Mouse (Mus musculus) limb, embryonic 11.5 days (tissue): Measurements from ENCODE around the gene Slc19a1. TPM values are rescaled to one million over a fixed set of nuclear protein-coding genes. Genes with fewer than 3 reads are reported as not detected.

Source experiments
- ATAC-seq: fragments of 200-750 bp; cut with Nextera tagmentation; 2 replicates; pipeline ENCODE4 v1.8.0; 2017; ENCODE audit warnings: low read depth; ENCODE audit not compliant: insufficient number of reproducible peaks, low FRiP score, low TSS enrichment
- DNase-seq: peaks from one replicate; pipeline ENCODE4 v3.0.0-alpha.2; 2015; ENCODE audit warnings: low spot score
- H3K27ac ChIP-seq: fragments of 300-500 bp; sonication (generic); replicated peaks from 2 replicates; pipeline ENCODE4 v1.5.1; 2014; ENCODE audit warnings: low read depth, mild to moderate bottlenecking, low read length
- H3K27me3 ChIP-seq: fragments of 300-500 bp; sonication (generic); 2 replicates; pipeline ENCODE4 v1.6.1; 2014; ENCODE audit warnings: mild to moderate bottlenecking, low read length, mixed read lengths; ENCODE audit not compliant: control insufficient read depth, insufficient read depth
- H3K36me3 ChIP-seq: fragments of 300-500 bp; sonication (generic); 2 replicates; pipeline ENCODE4 v1.6.1; 2014; ENCODE audit warnings: mild to moderate bottlenecking, low read length, moderate library complexity, mixed read lengths; ENCODE audit not compliant: control insufficient read depth, insufficient read depth
- H3K4me1 ChIP-seq: fragments of 300-500 bp; sonication (generic); 2 replicates; pipeline ENCODE4 v1.6.1; 2014; ENCODE audit warnings: low read length, mixed read lengths; ENCODE audit not compliant: control insufficient read depth, insufficient read depth
- H3K4me2 ChIP-seq: fragments of 300-500 bp; sonication (generic); 2 replicates; pipeline ENCODE4 v1.6.1; 2014; ENCODE audit warnings: low read depth, mild to moderate bottlenecking, moderate library complexity; ENCODE audit not compliant: severe bottlenecking
- H3K4me3 ChIP-seq: fragments of 300-500 bp; sonication (generic); 2 replicates; pipeline ENCODE4 v1.5.1; 2014; ENCODE audit warnings: low read depth, low read length
- H3K9ac ChIP-seq: fragments of 300-500 bp; sonication (generic); 2 replicates; pipeline ENCODE4 v1.6.1; 2014; ENCODE audit warnings: mild to moderate bottlenecking, low read length
- H3K9me3 ChIP-seq: fragments of 300-500 bp; sonication (generic); 2 replicates; pipeline ENCODE4 v1.6.1; 2016; ENCODE audit warnings: low read length; ENCODE audit not compliant: control insufficient read depth
- WGBS: fragments of 180-500 bp; shearing (Covaris S2); extraction: QIAGEN DNeasy Blood & Tissue Kit; methylation state at CpG from one replicate; pipeline ENCODE4 v1.1.7; 2014; 5-methylcytosine and 5-hydroxymethylcytosine counted together
- polyA plus RNA-seq: library from polyadenylated mRNA; unstranded; fragments of >200 nt; fragmentation: Nextera tagmentation; extraction: Ambion mirVana; gene quantifications from 2 replicates; pipeline ENCODE4 v1.2.1, GENCODE M21; 2014

Slc19a1 gene
- polyA plus RNA-seq, 1 experiment from 2014 or later: 29.2 TPM

GRCm38 (mm10) chr10:77074276-77074974 is 42.4 kb downstream of the Slc19a1 start:
- H3K4me1 ChIP-seq: no peaks in the 10 kb centered on the region
- no peaks in the 10 kb centered on the region for H3K9me3 ChIP-seq
- H3K9ac ChIP-seq: no peak overlapping the region
- H3K27ac ChIP-seq: no peak overlapping the region
- H3K4me3 ChIP-seq: no peak overlapping the region
- no peak overlapping the region for H3K4me2 ChIP-seq
- DNase-seq: no peak
- no peaks in the 10 kb centered on the region for H3K27me3 ChIP-seq
- H3K36me3 ChIP-seq: peaks cover 6% of the 10 kb centered on the region
- ATAC-seq: no peak
- 87% methylated on average over 4 of the region's 4 CpGs for WGBS

GRCm38 (mm10) chr10:77078456-77078855 is 46.4 kb downstream of the Slc19a1 start:
- WGBS: 95% methylated on average over 4 of the region's 4 CpGs
- H3K9ac ChIP-seq: no peak overlapping the region
- H3K27me3 ChIP-seq: no peaks in the 10 kb centered on the region
- H3K36me3 ChIP-seq: peaks cover 2% of the 10 kb centered on the region; the same call in 1 of the 2 replicates
- DNase-seq: no peak
- H3K9me3 ChIP-seq: no peaks in the 10 kb centered on the region
- H3K27ac ChIP-seq: no peak overlapping the region
- ATAC-seq: no peak
- no peak overlapping the region for H3K4me2 ChIP-seq
- no peaks in the 10 kb centered on the region for H3K4me1 ChIP-seq
- H3K4me3 ChIP-seq: no peak overlapping the region

- H3K4me3 ChIP-seq: no peak overlapping the region
- WGBS: 89% methylated on average over 8 of the region's 8 CpGs
- DNase-seq: no peak
- no peaks in the 10 kb centered on the region for H3K9me3 ChIP-seq
- H3K27me3 ChIP-seq: no peaks in the 10 kb centered on the region
- no peak overlapping the region for H3K9ac ChIP-seq
- no peaks in the 10 kb centered on the region for H3K4me1 ChIP-seq
- no peak for ATAC-seq
- H3K4me2 ChIP-seq: no peak overlapping the region
- H3K27ac ChIP-seq: no peak overlapping the region
- H3K36me3 ChIP-seq: peaks cover 2% of the 10 kb centered on the region; the same call in 1 of the 2 replicates
Observed at GRCm38 (mm10) chr10:77078961-77079360, 46.9 kb downstream of the Slc19a1 start.

- H3K27ac ChIP-seq: no peak overlapping the region
- H3K4me1 ChIP-seq: no peaks in the 10 kb centered on the region
- H3K27me3 ChIP-seq: no peaks in the 10 kb centered on the region
- ATAC-seq: 0 out of 2 replicates have a peak, but pooled peaks have one; percentile 44
- no peak overlapping the region for H3K9ac ChIP-seq
- H3K36me3 ChIP-seq: no peaks in the 10 kb centered on the region; the same call in 1 of the 2 replicates
- no peak overlapping the region for H3K4me2 ChIP-seq
- H3K9me3 ChIP-seq: no peaks in the 10 kb centered on the region
- WGBS: 29% methylated on average over 3 of the region's 3 CpGs
- H3K4me3 ChIP-seq: no peak overlapping the region
- peak; percentile 90 for DNase-seq
Observed at GRCm38 (mm10) chr10:77082453-77082852, 50.4 kb downstream of the Slc19a1 start.

- no peak overlapping the region for H3K9ac ChIP-seq
- no peak for ATAC-seq
- no peaks in the 10 kb centered on the region for H3K4me1 ChIP-seq
Observed at GRCm38 (mm10) chr10:77082921-77083320, 50.9 kb downstream of the Slc19a1 start.

GRCm38 (mm10) chr10:77084568-77084967 is 52.5 kb downstream of the Slc19a1 start:
- Histone ChIP-seq H3K27ac (no peak overlapping the region), H3K4me2 (no peak overlapping the region), H3K9ac (no peak overlapping the region), H3K27me3 (no peaks in the 10 kb centered on the region), H3K4me3 (no peak overlapping the region), H3K4me1 (no peaks in the 10 kb centered on the region), H3K9me3 (no peaks in the 10 kb centered on the region), H3K36me3 (no peaks in the 10 kb centered on the region; the same call in 1 of the 2 replicates)
- ATAC-seq: no peak
- WGBS: 72% methylated on average over 1 of the region's 1 CpGs
- DNase-seq: no peak

More at GRCm38 (mm10) chr10:77082921-77083320, 50.9 kb downstream of the Slc19a1 start:
- no peak overlapping the region for H3K27ac ChIP-seq
- 79% methylated on average over 5 of the region's 5 CpGs for WGBS
- H3K27me3 ChIP-seq: no peaks in the 10 kb centered on the region
- no peak overlapping the region for H3K4me3 ChIP-seq
- no peaks in the 10 kb centered on the region; the same call in 1 of the 2 replicates for H3K36me3 ChIP-seq
- DNase-seq: no peak
- no peak overlapping the region for H3K4me2 ChIP-seq
- no peaks in the 10 kb centered on the region for H3K9me3 ChIP-seq

GRCm38 (mm10) chr10:77089336-77089735 is 57.3 kb downstream of the Slc19a1 start:
- WGBS: 72% methylated on average over 8 of the region's 8 CpGs
- no peaks in the 10 kb centered on the region; the same call in 1 of the 2 replicates for H3K36me3 ChIP-seq
- no peaks in the 10 kb centered on the region; the same call in 1 of the 2 replicates for H3K9me3 ChIP-seq
- no peaks in the 10 kb centered on the region for H3K27me3 ChIP-seq
- H3K4me2 ChIP-seq: no peak overlapping the region
- H3K4me1 ChIP-seq: no peaks in the 10 kb centered on the region
- DNase-seq: no peak
- H3K27ac ChIP-seq: no peak overlapping the region
- H3K9ac ChIP-seq: no peak overlapping the region
- H3K4me3 ChIP-seq: no peak overlapping the region
- ATAC-seq: no peak

- DNase-seq (no peak), ATAC-seq (no peak)
- H3K4me2 ChIP-seq: no peak overlapping the region
- H3K27me3 ChIP-seq: no peaks in the 10 kb centered on the region
- no peaks in the 10 kb centered on the region; the same call in 1 of the 2 replicates for H3K9me3 ChIP-seq
- H3K36me3 ChIP-seq: no peaks in the 10 kb centered on the region; the same call in 1 of the 2 replicates
- 83% methylated on average over 5 of the region's 5 CpGs for WGBS
- H3K27ac ChIP-seq: no peak overlapping the region
- H3K4me3 ChIP-seq: no peak overlapping the region
- no peaks in the 10 kb centered on the region for H3K4me1 ChIP-seq
- no peak overlapping the region for H3K9ac ChIP-seq
Observed at GRCm38 (mm10) chr10:77090063-77090462, 58.0 kb downstream of the Slc19a1 start.
